Mouse (Mus musculus) stomach, postnatal 0 days (tissue): ENCODE measurements at regions not wholly inside any gene's neighbourhood (a gene's known extent, or its start where the extent isn't known, plus 50 kb on each side); places are given as distances from the start of the nearest gene placed in this dataset.

Experiments used
- CTCF ChIP-seq: IDR thresholded peaks from 2 replicates; pipeline ENCODE4 v1.5.1; 2016; ENCODE audit warnings: antibody characterized with exemption, low read depth, mild to moderate bottlenecking, moderate library complexity
- EP300 ChIP-seq: optimal IDR thresholded peaks from 2 replicates; pipeline ENCODE3; 2016; ENCODE audit warnings: antibody characterized with exemption

- TF ChIP-seq CTCF (no peak), EP300 (no peak)
These were observed 73.7 kb upstream of the Map4k3 start for GRCm38 (mm10) chr17:80801991-80802390.
